Mouse (Mus musculus) thymus, postnatal 25 days (tissue): ENCODE data around the gene Rpusd3.

ENCODE experiments used
- DNase-seq: peaks from one replicate; pipeline ENCODE4 v3.0.0; 2022

Gene Rpusd3

GRCm38 (mm10) chr6:113380480-113380879 lies 38.7 kb downstream of the Rpusd3 start:
- DNase-seq, result no peak

DNA sequence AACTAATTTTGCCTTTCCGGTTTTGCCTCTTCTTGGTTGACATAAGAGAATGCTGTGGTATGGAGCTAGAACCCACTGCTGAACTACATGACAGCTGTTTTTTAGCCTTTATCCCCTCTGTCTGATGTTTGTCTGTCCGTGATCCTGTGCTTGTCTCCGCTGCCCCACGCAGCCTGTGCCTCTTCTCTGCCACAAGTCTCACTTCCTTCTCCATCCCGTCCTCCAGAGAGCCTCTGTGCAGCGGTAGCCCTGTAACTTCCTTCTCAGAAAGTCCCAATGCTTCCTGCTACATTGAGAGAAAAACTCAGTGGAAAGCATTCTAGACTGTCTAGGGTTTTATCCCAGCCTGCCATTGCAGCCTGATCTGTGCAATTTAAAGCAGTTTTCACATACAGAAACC lies 39.9 kb downstream of the Rpusd3 start:
- no peak for DNase-seq

DNA sequence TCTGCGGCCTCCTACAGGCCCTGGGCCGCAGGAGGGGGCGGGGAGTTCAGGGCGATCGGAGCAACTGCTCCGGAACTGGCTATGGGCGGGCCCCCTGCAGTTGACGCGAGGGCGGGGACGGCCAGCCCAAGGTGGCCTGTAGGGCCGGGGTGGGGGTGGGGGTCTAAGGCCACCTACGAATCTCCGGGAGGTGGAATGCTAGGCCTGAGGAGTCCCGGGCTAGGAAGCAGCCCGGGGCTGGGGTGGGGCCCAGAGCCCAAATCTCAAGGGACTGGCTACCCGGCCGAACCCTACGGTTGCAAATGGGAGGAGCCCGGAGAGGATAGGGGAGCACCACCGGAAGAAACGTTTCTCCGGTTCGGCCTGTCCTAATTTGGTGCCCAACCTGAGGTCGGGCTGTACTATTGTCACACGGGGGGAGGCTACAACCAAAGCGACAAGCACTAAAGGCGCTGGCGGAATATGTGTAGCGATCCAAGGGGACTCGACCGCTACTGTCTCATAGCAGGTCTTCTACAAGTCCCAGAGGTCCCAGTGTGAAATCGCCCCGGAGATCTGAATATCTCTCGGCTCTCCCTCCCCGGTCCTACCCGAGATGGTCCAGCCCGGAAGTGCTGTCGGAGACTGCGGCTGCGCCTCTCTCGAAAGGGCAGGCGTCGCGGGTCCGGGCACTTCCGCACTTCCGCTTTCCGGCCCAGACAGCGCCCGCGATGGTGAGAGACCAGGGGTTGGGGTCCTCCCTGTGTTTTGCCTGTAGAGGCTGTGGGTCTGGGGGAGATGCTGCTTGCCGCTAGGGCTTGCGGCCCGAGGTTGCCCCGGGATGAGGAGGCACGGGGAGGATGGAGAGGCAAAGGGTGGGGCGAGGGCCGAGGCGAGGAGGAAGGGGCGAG lies 41.4 kb downstream of the Rpusd3 start, which contains the start of the genes Tada3 and Arpc4:
Gene Tada3 (minus strand): TSS at position 388 of the 890 bp plus-strand sequence.
Gene Arpc4 (plus strand): TSS at position 620 of the 890 bp plus-strand sequence.
- DNase-seq, result peak; percentile 93

DNA sequence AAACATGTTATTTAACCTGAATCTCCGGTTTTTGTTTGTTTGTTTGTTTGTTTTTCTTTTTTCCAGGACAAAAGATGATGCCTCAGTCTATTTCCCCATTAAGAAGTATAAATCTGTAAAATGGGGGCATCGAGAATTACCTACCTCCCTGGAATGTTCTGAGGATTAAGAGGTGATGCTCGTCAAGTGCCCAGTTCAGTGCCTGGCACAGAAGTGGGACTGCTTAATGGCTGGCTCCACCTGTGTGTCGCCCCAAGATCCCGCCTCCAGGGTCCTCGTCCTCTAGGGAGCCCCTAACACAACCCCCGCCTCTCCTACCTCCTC lies 42.0 kb downstream of the Rpusd3 start:
- no peak for DNase-seq

GRCm38 (mm10) chr6:113373491-113373890 lies 45.6 kb downstream of the Rpusd3 start:
- peak; percentile 21 for DNase-seq

GRCm38 (mm10) chr6:113370194-113370929 lies 48.8 kb downstream of the Rpusd3 start:
- DNase-seq, result no peak

DNA sequence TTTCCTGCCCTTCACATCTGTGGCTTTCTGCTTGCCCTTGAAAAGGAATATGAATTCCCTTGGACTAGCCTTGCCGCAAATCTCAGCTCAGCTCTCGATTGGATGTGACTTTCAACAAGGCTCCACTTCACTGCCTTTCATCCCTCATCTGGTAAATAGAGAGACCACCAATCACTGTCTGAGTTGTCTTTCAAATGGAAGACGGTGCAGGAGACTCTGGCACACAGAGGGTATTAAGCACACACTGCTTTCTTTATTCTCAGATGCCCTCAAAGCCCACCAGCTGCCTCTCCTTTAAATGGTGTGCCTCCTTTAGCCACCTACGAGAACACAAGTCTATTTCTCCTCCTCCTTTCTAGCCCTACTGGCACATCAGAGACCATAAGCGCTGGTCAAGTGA lies 50.6 kb downstream of the Rpusd3 start:
- DNase-seq, result no peak

GRCm38 (mm10) chr6:113368124-113368523 lies 51.0 kb downstream of the Rpusd3 start:
- no peak for DNase-seq

DNA sequence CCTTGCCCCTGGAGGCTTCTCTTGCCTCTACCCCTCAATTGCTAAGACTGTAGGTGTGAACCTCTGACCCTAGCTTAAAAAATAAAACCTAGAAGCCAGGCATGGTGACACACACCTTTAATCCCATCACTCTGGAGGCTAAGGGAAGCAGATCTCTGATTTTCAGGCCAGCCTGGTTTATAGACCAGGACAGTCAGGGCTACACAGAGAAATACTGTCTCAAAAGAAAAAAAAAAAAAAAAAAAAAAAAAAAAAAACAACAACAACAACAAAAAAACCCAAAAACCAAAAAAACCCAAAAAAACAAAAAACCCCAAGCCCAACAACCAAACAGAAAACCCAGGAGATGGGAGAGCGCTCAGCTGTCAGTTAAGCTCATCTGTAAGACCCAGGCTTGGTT lies 51.6 kb downstream of the Rpusd3 start:
- no peak for DNase-seq

DNA sequence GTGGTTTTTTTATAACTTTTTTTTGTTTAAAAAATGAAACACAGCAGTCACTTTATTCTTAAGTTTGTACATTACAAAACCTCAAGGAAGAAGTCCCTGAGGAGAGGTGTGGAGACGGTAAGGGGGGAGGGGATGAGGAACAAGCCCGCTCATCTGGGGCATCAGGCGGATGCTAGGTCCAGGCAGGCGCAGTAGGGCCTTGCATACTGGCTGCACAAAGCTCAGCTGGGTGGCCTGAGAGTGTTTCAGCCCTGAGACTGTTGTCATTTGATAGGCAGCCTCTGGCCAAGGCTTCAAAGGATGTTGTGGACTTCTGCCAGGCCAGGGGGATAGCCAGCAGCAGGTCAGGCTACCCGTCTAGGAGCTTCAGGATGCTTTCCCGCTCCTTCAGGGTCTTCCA lies 52.5 kb downstream of the Rpusd3 start:
- no peak for DNase-seq
